Mouse (Mus musculus) MEL (cell line): Measurements from ENCODE around the gene Gnat1.

Experiments
- CTCF ChIP-seq, 3 experiments: IDR thresholded peaks in 2 of 3; conservative IDR thresholded peaks in 1 of 3; 2 replicates each; pipeline ENCODE4 v1.5.1; 2011 to 2012; ENCODE audit warnings: low read length in 3 of 3, low read depth in 2 of 3, mild to moderate bottlenecking in 2 of 3, improper control_type of control experiment in 1 of 3, inconsistent platforms in 1 of 3, mixed read lengths in 1 of 3, moderate library complexity in 1 of 3; ENCODE audit not compliant: control insufficient read depth in 1 of 3, insufficient read depth in 1 of 3, poor library complexity in 1 of 3, severe bottlenecking in 1 of 3
- TAL1 ChIP-seq: IDR thresholded peaks from 2 replicates; pipeline ENCODE4 v1.6.1; 2012; ENCODE audit warnings: mild to moderate bottlenecking, inconsistent platforms, low read length, moderate library complexity, mixed read lengths

GRCm38 (mm10) chr9:107634406-107635278 lies 44.9 kb downstream of the Gnat1 start:
- TF ChIP-seq TAL1 (no peak), CTCF (IDR thresholded peaks at IDR 0.05 in 2 of 3, conservative IDR thresholded peaks at IDR 0.05 in 1 of 3; ENCODE audit: control insufficient read depth in 1 of 3, insufficient read depth in 1 of 3, low read depth in 2 of 3, low read length in 3 of 3, poor library complexity in 1 of 3, severe bottlenecking in 1 of 3) (no peak)
